Mouse (Mus musculus) ES-E14 (cell line): ENCODE data around the gene Ccdc36. TPM values are rescaled to one million over a fixed set of nuclear protein-coding genes. Genes with fewer than 3 reads are reported as not detected.

Experiments used
- DNase-seq: peaks from one replicate; pipeline ENCODE4 v3.0.0-alpha.2; 2013; ENCODE audit warnings: low read depth, low spot score
- H3K27ac ChIP-seq: 2 replicates; pipeline ENCODE4 v1.5.1; 2012; ENCODE audit warnings: low read depth, mild to moderate bottlenecking, low read length, moderate library complexity, mixed read lengths; ENCODE audit not compliant: poor library complexity, insufficient read depth, severe bottlenecking
- H3K36me3 ChIP-seq: 2 replicates; pipeline ENCODE4 v1.6.1; 2012; ENCODE audit warnings: mild to moderate bottlenecking, low read length, moderate library complexity, mixed read lengths; ENCODE audit not compliant: control insufficient read depth, poor library complexity, insufficient read depth, severe bottlenecking
- H3K4me1 ChIP-seq, 2 experiments: fragments of 150-350 bp in 1 of 2; sonication (generic) in 1 of 2; 2 replicates each; pipeline ENCODE4 v1.6.1; 2012; ENCODE audit warnings: low read length in 2 of 2, mild to moderate bottlenecking in 1 of 2, mixed read lengths in 1 of 2; ENCODE audit not compliant: control insufficient read depth in 2 of 2, insufficient read depth in 2 of 2, poor library complexity in 1 of 2
- H3K4me3 ChIP-seq, 2 experiments: fragments of 150-350 bp in 1 of 2; sonication (generic) in 1 of 2; 2 replicates each; pipeline ENCODE4 v1.5.1; 2012; ENCODE audit warnings: low read length in 2 of 2, low read depth in 1 of 2, mild to moderate bottlenecking in 1 of 2, mixed read lengths in 1 of 2; ENCODE audit not compliant: insufficient read depth in 1 of 2, poor library complexity in 1 of 2, severe bottlenecking in 1 of 2
- H3K9ac ChIP-seq: 2 replicates; pipeline ENCODE4 v1.6.1; 2012; ENCODE audit warnings: low read depth, mild to moderate bottlenecking, low read length, mixed read lengths; ENCODE audit not compliant: poor library complexity, insufficient read depth, severe bottlenecking
- H3K9me3 ChIP-seq: fragments of 150-350 bp; sonication (generic); 2 replicates; pipeline ENCODE4 v1.6.1; 2012; ENCODE audit warnings: low read depth, mild to moderate bottlenecking, low read length; ENCODE audit not compliant: control insufficient read depth, insufficient read depth
- CHD2 ChIP-seq: IDR thresholded peaks from 2 replicates; pipeline ENCODE4 v1.6.1; 2014; ENCODE audit warnings: mild to moderate bottlenecking, low read depth, low read length, inconsistent platforms
- HCFC1 ChIP-seq: IDR thresholded peaks from 2 replicates; pipeline ENCODE4 v1.6.1; 2012; ENCODE audit warnings: low read length, inconsistent platforms, borderline replicate concordance; ENCODE audit not compliant: insufficient read depth
- MAFK ChIP-seq: IDR thresholded peaks from 2 replicates; pipeline ENCODE4 v1.6.1; 2014; ENCODE audit warnings: mild to moderate bottlenecking, low read depth, low read length, inconsistent platforms; ENCODE audit not compliant: insufficient read depth
- ZC3H11A ChIP-seq: IDR thresholded peaks from 2 replicates; pipeline ENCODE4 v1.6.1; 2012; ENCODE audit warnings: low read depth, mild to moderate bottlenecking, inconsistent platforms, low read length, borderline replicate concordance
- ZNF384 ChIP-seq: IDR thresholded peaks from 2 replicates; pipeline ENCODE4 v1.6.1; 2012; ENCODE audit warnings: low read depth, low read length, inconsistent platforms
- in situ Hi-C, 2 experiments: fragments of 600-800 bp; cut with MboI; formaldehyde crosslinking; loops; one replicate each; pipeline ENCODE4 v1.15.1; 2025; ENCODE audit warnings: low sequenced_read_pairs in 2 of 2, inconsistent platforms in 1 of 2; ENCODE audit not compliant: unreplicated experiment in 2 of 2
- total RNA-seq: library from RNA; depleted of rRNA; stranded (reverse); fragments of 300-350 nt; gene quantifications from 2 replicates; pipeline ENCODE4 v1.2.3, GENCODE M21; 2012; rRNA removed

The Ccdc36 gene
- total RNA-seq, 1 experiment = 1.7 TPM

DNA sequence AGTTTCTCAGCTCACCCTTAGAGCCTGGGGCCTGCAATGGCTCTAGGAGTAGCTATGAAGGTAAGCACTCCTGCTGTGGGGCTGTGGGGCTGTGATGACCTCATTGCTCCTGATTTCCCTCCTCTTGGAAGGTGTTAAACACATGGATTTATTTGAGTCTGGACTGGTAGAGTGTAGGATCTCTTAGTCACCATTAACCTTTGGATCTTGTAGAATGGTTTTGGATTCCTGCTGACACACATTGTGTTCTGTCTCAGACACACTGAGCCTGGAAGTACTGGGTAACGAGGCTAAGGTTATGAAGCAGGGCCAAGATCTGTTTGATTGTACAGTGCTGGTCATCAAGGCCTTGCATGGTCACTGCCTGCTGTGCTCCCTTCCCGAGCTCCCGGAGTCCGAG lies 49.0 kb downstream of the Ccdc36 start:
- no peak overlapping the region for H3K9ac ChIP-seq
- no peaks in the 10 kb centered on the region for H3K9me3 ChIP-seq
- in situ Hi-C loops = no loop called here
- TF ChIP-seq ZNF384 (no peak), ZC3H11A (no peak), HCFC1 (no peak), CHD2 (no peak), MAFK (no peak)
- no peak overlapping the region for H3K27ac ChIP-seq
- H3K4me1 ChIP-seq = peaks cover 0 to 2% of the 10 kb centered on the region in 2 experiments; a peak in 1 of 4 replicates
- no peak overlapping the region for H3K4me3 ChIP-seq
- DNase-seq = no peak
- peaks cover 37% of the 10 kb centered on the region for H3K36me3 ChIP-seq

GRCm38 (mm10) chr9:108378736-108379135 lies 49.5 kb downstream of the Ccdc36 start:
- no peak for TF ChIP-seq MAFK
- no peak for TF ChIP-seq ZNF384
- no peak for TF ChIP-seq CHD2
- TF ChIP-seq ZC3H11A = no peak
- no peak for TF ChIP-seq HCFC1
- Histone ChIP-seq H3K4me1 (no peaks in the 10 kb centered on the region), H3K36me3 (peaks cover 36% of the 10 kb centered on the region), H3K27ac (no peak overlapping the region), H3K4me3 (no peak overlapping the region), H3K9me3 (no peaks in the 10 kb centered on the region), H3K9ac (no peak overlapping the region)
- in situ Hi-C loops = no loop called here
- DNase-seq = no peak

DNA sequence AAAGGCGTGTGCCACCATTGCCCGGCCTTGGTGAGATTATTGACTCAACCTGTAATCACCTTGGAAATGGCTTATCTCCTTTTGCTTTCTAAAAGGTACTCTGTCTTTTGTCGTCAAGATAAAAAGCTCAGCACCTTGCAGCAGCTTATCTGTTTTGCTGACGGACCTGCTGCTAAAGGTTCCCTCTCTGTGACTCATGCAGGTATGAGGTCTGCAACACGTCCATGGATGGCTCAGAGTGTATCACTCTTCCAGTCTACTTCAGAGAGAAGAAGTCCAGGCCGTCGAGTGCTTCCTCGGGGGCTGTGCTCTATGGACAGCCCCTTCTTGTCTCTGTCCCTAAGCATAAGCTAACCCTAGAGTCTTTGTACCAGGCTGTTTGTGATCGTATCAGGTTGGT lies 50.0 kb downstream of the Ccdc36 start:
- in situ Hi-C loops = no loop called here
- peaks cover 40% of the 10 kb centered on the region for H3K36me3 ChIP-seq
- TF ChIP-seq MAFK (no peak), HCFC1 (no peak), ZC3H11A (no peak), CHD2 (no peak), ZNF384 (no peak)
- DNase-seq = no peak
- H3K27ac ChIP-seq = no peak overlapping the region
- H3K4me1 ChIP-seq = no peaks in the 10 kb centered on the region
- no peak overlapping the region for H3K9ac ChIP-seq
- no peaks in the 10 kb centered on the region for H3K9me3 ChIP-seq
- H3K4me3 ChIP-seq = no peak overlapping the region

Other genes starting within 250 kb of the Ccdc36 start
- 0.45 and 0.58 TPM in 2 replicates for gene Bsn, start 238.1 kb downstream of the Ccdc36 start, total RNA-seq
- gene Dag1, start 164.5 kb downstream of the Ccdc36 start, total RNA-seq = 134 and 168 TPM in 2 replicates
- gene Nicn1, start 138.1 kb downstream of the Ccdc36 start, total RNA-seq = 9.2 and 9.9 TPM in 2 replicates
- gene Amt, start 131.6 kb downstream of the Ccdc36 start, total RNA-seq = 63.9 and 77.9 TPM in 2 replicates
- gene Rhoa, start 122.4 kb downstream of the Ccdc36 start, total RNA-seq = 82.9 and 125 TPM in 2 replicates
- 10.0 and 11.0 TPM in 2 replicates for gene Tcta, start 122.3 kb downstream of the Ccdc36 start, total RNA-seq
- 797 and 939 TPM in 2 replicates for gene Gpx1, start 89.6 kb downstream of the Ccdc36 start, total RNA-seq
- gene Usp4, start 80.6 kb downstream of the Ccdc36 start, total RNA-seq = 64.2 and 69.1 TPM in 2 replicates
- gene 1700102P08Rik, start 35.7 kb downstream of the Ccdc36 start, total RNA-seq = 1.3 and 1.5 TPM in 2 replicates
- gene BC048562, start 8.0 kb upstream of the Ccdc36 start, total RNA-seq = not detected in 2 replicates
- 16.7 and 18.6 TPM in 2 replicates for gene Ccdc71, start 32.0 kb upstream of the Ccdc36 start, total RNA-seq
- gene Klhdc8b, start 33.1 kb upstream of the Ccdc36 start, total RNA-seq = 6.6 and 6.7 TPM in 2 replicates
- 50.6 and 54.5 TPM in 2 replicates for gene Lamb2, start 51.3 kb upstream of the Ccdc36 start, total RNA-seq
- gene Usp19, start 62.1 kb upstream of the Ccdc36 start, total RNA-seq = 92.1 and 126 TPM in 2 replicates
- 393 and 450 TPM in 2 replicates for gene Qars, start 79.2 kb upstream of the Ccdc36 start, total RNA-seq
- gene Qrich1, start 88.3 kb upstream of the Ccdc36 start, total RNA-seq = 145 and 152 TPM in 2 replicates
- gene Impdh2, start 131.8 kb upstream of the Ccdc36 start, total RNA-seq = 344 and 404 TPM in 2 replicates
- gene Ndufaf3, start 138.9 kb upstream of the Ccdc36 start, total RNA-seq = 36.6 and 57.3 TPM in 2 replicates
- gene Dalrd3, start 141.4 kb upstream of the Ccdc36 start, total RNA-seq = 112 and 209 TPM in 2 replicates
- gene Wdr6, start 150.3 kb upstream of the Ccdc36 start, total RNA-seq = 56.9 and 78.8 TPM in 2 replicates
- gene P4htm, start 169.2 kb upstream of the Ccdc36 start, total RNA-seq = 13.7 and 18.1 TPM in 2 replicates
- gene Arih2, start 220.9 kb upstream of the Ccdc36 start, total RNA-seq = 98.7 and 128 TPM in 2 replicates
- 42.0 and 59.4 TPM in 2 replicates for gene Slc25a20, start 233.6 kb upstream of the Ccdc36 start, total RNA-seq